Mouse (Mus musculus) limb, embryonic 14.5 days (tissue): ENCODE measurements at regions not wholly inside any gene's neighbourhood (a gene's known extent, or its start where the extent isn't known, plus 50 kb on each side); places are given as distances from the start of the nearest gene placed in this dataset.
"Not testable (repeated sequence)": the region's sequence is repeated elsewhere in the genome, so short reads cannot be mapped to it uniquely, and the experiment has no call there.

Source experiments
- ATAC-seq: fragments of 200-750 bp; cut with Nextera tagmentation; 2 replicates; pipeline ENCODE4 v1.8.0; 2017; ENCODE audit warnings: low read depth, moderate number of reproducible peaks, moderate TSS enrichment; ENCODE audit not compliant: low FRiP score
- DNase-seq: peaks from one replicate; pipeline ENCODE4 v3.0.0-alpha.2; 2015; ENCODE audit warnings: low spot score
- H3K27ac ChIP-seq: fragments of 300-500 bp; sonication (generic); replicated peaks from 2 replicates; pipeline ENCODE4 v1.5.1; 2014; ENCODE audit warnings: low read depth, mild to moderate bottlenecking, low read length, moderate library complexity, mixed read lengths
- H3K27me3 ChIP-seq: fragments of 300-500 bp; sonication (generic); 2 replicates; pipeline ENCODE4 v1.6.1; 2014; ENCODE audit warnings: low read length, mixed read lengths; ENCODE audit not compliant: control insufficient read depth, insufficient read depth
- H3K36me3 ChIP-seq: fragments of 300-500 bp; sonication (generic); 2 replicates; pipeline ENCODE4 v1.6.1; 2014; ENCODE audit warnings: mild to moderate bottlenecking, low read length, moderate library complexity, mixed read lengths; ENCODE audit not compliant: control insufficient read depth, insufficient read depth
- H3K4me1 ChIP-seq: fragments of 300-500 bp; sonication (generic); 2 replicates; pipeline ENCODE4 v1.6.1; 2014; ENCODE audit warnings: antibody characterized with exemption, low read length, mixed read lengths; ENCODE audit not compliant: control insufficient read depth, insufficient read depth
- H3K4me2 ChIP-seq: fragments of 300-500 bp; sonication (generic); replicated peaks from 2 replicates; pipeline ENCODE4 v1.6.1; 2014; ENCODE audit warnings: low read depth, mild to moderate bottlenecking, low read length, moderate library complexity; ENCODE audit not compliant: severe bottlenecking
- H3K4me3 ChIP-seq: fragments of 300-500 bp; sonication (generic); replicated peaks from 2 replicates; pipeline ENCODE4 v1.5.1; 2014; ENCODE audit warnings: low read length
- H3K9ac ChIP-seq: fragments of 300-500 bp; sonication (generic); 2 replicates; pipeline ENCODE4 v1.6.1; 2014; ENCODE audit warnings: mild to moderate bottlenecking, low read depth, low read length, moderate library complexity; ENCODE audit not compliant: severe bottlenecking
- H3K9me3 ChIP-seq: fragments of 300-500 bp; sonication (generic); 2 replicates; pipeline ENCODE4 v1.6.1; 2016; ENCODE audit warnings: low read length; ENCODE audit not compliant: control insufficient read depth
- POLR2A ChIP-seq: fragments of 200-500 bp; IDR thresholded peaks from 2 replicates; pipeline ENCODE4 v1.8.0; 2012; ENCODE audit warnings: inconsistent platforms, mild to moderate bottlenecking, moderate library complexity, borderline replicate concordance; ENCODE audit not compliant: insufficient read depth, insufficient read length; ENCODE audit errors: extremely low read depth
- WGBS: fragments of 180-500 bp; shearing (Covaris S2); extraction: QIAGEN DNeasy Blood & Tissue Kit; methylation state at CpG from one replicate; pipeline ENCODE4 v1.1.7; 2014; 5-methylcytosine and 5-hydroxymethylcytosine counted together

DNA sequence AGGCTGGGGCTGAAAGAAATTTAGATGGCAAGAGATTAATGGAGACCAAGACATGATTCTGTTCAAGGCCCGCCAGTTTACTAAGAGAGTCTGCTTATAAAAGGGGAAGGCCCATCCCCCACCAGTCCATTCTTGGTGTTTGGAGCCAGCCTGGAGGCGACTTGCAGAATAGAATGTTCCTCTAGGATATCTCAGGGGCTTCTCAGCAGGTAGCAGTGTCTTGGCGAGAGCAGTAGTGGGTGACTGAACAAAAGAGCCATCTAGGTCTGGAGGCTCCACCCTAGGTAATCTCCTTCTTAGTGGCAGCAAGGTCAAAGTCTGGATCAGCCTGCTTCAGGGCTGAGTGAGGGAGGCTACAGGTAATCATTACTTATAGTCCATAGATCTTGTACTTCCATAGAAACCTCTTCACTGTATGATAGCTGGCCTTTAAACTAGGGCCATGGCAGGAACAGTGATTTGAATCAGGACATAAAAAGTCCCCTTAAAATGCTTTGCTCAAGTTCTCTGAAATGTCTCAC lies 166.0 kb upstream of the Gm5538 start:
- H3K36me3 ChIP-seq, H3K4me3 ChIP-seq, H3K27me3 ChIP-seq, H3K9me3 ChIP-seq, H3K27ac ChIP-seq, H3K4me2 ChIP-seq, DNase-seq, ATAC-seq, H3K9ac ChIP-seq, H3K4me1 ChIP-seq: not testable (repeated sequence)
- WGBS: 64% methylated on average over 3 of the region's 3 CpGs

- no peak overlapping the region for H3K27ac ChIP-seq
- H3K36me3 ChIP-seq: no peaks in the 10 kb centered on the region
- ATAC-seq (no peak), DNase-seq (no peak)
- WGBS: 79% methylated on average over 2 of the region's 2 CpGs
- H3K4me3 ChIP-seq: no peak overlapping the region
- no peak overlapping the region for H3K9ac ChIP-seq
- H3K27me3 ChIP-seq: no peaks in the 10 kb centered on the region
- no peak for TF ChIP-seq POLR2A
- H3K9me3 ChIP-seq: no peaks in the 10 kb centered on the region
- H3K4me2 ChIP-seq: no peak overlapping the region
- H3K4me1 ChIP-seq: no peaks in the 10 kb centered on the region
These were observed 187.0 kb upstream of the Gm5538 start for GRCm38 (mm10) chr3:59542621-59543020.

- not testable (repeated sequence) for DNase-seq, H3K36me3 ChIP-seq, H3K9ac ChIP-seq, H3K4me2 ChIP-seq, ATAC-seq, H3K27me3 ChIP-seq, H3K27ac ChIP-seq, H3K4me3 ChIP-seq, H3K4me1 ChIP-seq, H3K9me3 ChIP-seq
These were observed 189.0 kb upstream of the Gm5538 start for GRCm38 (mm10) chr3:59540547-59540946.

- DNase-seq, H3K4me3 ChIP-seq, H3K9ac ChIP-seq, ATAC-seq, H3K4me1 ChIP-seq, H3K36me3 ChIP-seq, H3K4me2 ChIP-seq, H3K27ac ChIP-seq, H3K27me3 ChIP-seq, H3K9me3 ChIP-seq: not testable (repeated sequence)
- WGBS: 93% methylated on average over 3 of the region's 3 CpGs
These were observed 189.7 kb upstream of the Gm5538 start for GRCm38 (mm10) chr3:59539893-59540292.

GRCm38 (mm10) chr3:59531311-59531834 lies 187.2 kb upstream of the Igsf10 start:
- DNase-seq (no peak), ATAC-seq (no peak)
- no peak overlapping the region for H3K27ac ChIP-seq
- H3K36me3 ChIP-seq: no peaks in the 10 kb centered on the region
- no peak overlapping the region for H3K4me3 ChIP-seq
- H3K9ac ChIP-seq: no peak overlapping the region
- H3K4me2 ChIP-seq: no peak overlapping the region
- WGBS: 80% methylated on average over 2 of the region's 2 CpGs
- H3K27me3 ChIP-seq: no peaks in the 10 kb centered on the region
- H3K4me1 ChIP-seq: no peaks in the 10 kb centered on the region
- no peaks in the 10 kb centered on the region for H3K9me3 ChIP-seq
- TF ChIP-seq POLR2A: no peak
